Mouse (Mus musculus): Measurements from ENCODE around the gene Paqr6.

GRCm38 (mm10) chr3:88407529-88407928 is 43.1 kb downstream of the Paqr6 start:
- no peak for TF ChIP-seq CTCF (IDR thresholded peaks at IDR 0.05; ENCODE audit: extremely low read depth, insufficient read depth, insufficient read length, insufficient replicate concordance)
- TF ChIP-seq POLR2A (IDR thresholded peaks at IDR 0.05; ENCODE audit: low read depth, low read length), result no peak
